Mouse (Mus musculus) forebrain, embryonic 14.5 days (tissue): Measurements from ENCODE around the gene Timm8a2. TPM values are rescaled to one million over a fixed set of nuclear protein-coding genes. Genes with fewer than 3 reads are reported as not detected.

ENCODE experiments used
- ATAC-seq: fragments of 200-750 bp; cut with Nextera tagmentation; 2 replicates; pipeline ENCODE4 v1.8.0; 2017; ENCODE audit warnings: mild to moderate bottlenecking, moderate library complexity
- DNase-seq: peaks from one replicate; pipeline ENCODE4 v3.0.0-alpha.2; 2015; ENCODE audit warnings: low spot score
- H3K27ac ChIP-seq: fragments of 300-500 bp; sonication (generic); 2 replicates; pipeline ENCODE4 v1.5.1; 2014; ENCODE audit warnings: low read depth, mild to moderate bottlenecking, control low read depth, low read length, moderate library complexity
- H3K27me3 ChIP-seq: fragments of 300-500 bp; sonication (generic); replicated peaks from 2 replicates; pipeline ENCODE4 v1.6.1; 2014; ENCODE audit warnings: low read length, control low read depth, mixed read lengths; ENCODE audit not compliant: control insufficient read depth, insufficient read depth
- H3K36me3 ChIP-seq: fragments of 300-500 bp; sonication (generic); 2 replicates; pipeline ENCODE4 v1.6.1; 2014; ENCODE audit warnings: low read length, control low read depth; ENCODE audit not compliant: control insufficient read depth, insufficient read depth
- H3K4me1 ChIP-seq: fragments of 300-500 bp; sonication (generic); 2 replicates; pipeline ENCODE4 v1.6.1; 2014; ENCODE audit warnings: antibody characterized with exemption, low read length, control low read depth; ENCODE audit not compliant: control insufficient read depth, insufficient read depth
- H3K4me2 ChIP-seq: fragments of 300-500 bp; sonication (generic); 2 replicates; pipeline ENCODE4 v1.6.1; 2014; ENCODE audit warnings: mild to moderate bottlenecking, control low read depth, low read length
- H3K4me3 ChIP-seq: fragments of 300-500 bp; sonication (generic); 2 replicates; pipeline ENCODE4 v1.5.1; 2014; ENCODE audit warnings: low read depth, low read length, control low read depth
- H3K9ac ChIP-seq: fragments of 300-500 bp; sonication (generic); 2 replicates; pipeline ENCODE4 v1.6.1; 2014; ENCODE audit warnings: mild to moderate bottlenecking, low read length, control low read depth, moderate library complexity
- H3K9me3 ChIP-seq: fragments of 300-500 bp; sonication (generic); replicated peaks from 2 replicates; pipeline ENCODE4 v1.6.1; 2016; ENCODE audit warnings: low read length, control low read depth, mixed read lengths; ENCODE audit not compliant: control insufficient read depth
- WGBS: fragments of 180-500 bp; shearing (Covaris S2); extraction: QIAGEN DNeasy Blood & Tissue Kit; methylation state at CpG from one replicate; pipeline ENCODE4 v1.1.7; 2014; 5-methylcytosine and 5-hydroxymethylcytosine counted together
- polyA plus RNA-seq: library from polyadenylated mRNA; unstranded; fragments of >200 nt; fragmentation: Nextera tagmentation; extraction: Ambion mirVana; gene quantifications from 2 replicates; pipeline ENCODE4 v1.2.1, GENCODE M21; 2014

Gene Timm8a2
- polyA plus RNA-seq, 1 experiment from 2014 or later, result not detected

DNA sequence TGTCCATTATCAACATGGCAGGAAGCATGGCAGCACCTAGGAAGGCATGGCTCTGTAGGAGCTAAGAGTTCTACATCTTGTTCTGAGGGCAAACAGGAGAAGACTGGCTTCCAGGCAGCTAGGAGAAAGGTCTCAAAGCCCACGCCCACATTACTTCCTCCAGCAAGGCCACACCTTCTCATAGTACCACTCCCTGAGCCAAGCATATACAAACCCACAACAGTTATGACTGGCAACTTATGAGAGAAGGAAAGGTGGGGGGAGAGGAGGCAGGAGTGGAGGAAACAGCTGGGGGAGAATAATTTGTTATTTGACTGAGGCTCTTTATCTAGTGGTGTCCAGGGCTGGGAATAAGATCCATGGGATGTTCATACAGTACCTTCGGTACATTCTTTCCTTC, 1.4 kb downstream of the Timm8a2 start:
- H3K27me3 ChIP-seq, result no peaks in the 10 kb centered on the region
- no peak overlapping the region for H3K4me2 ChIP-seq
- no peaks in the 10 kb centered on the region for H3K9me3 ChIP-seq
- no peak overlapping the region for H3K27ac ChIP-seq
- no peak for DNase-seq
- no peak for ATAC-seq
- H3K4me3 ChIP-seq, result no peak overlapping the region
- H3K36me3 ChIP-seq, result no peaks in the 10 kb centered on the region
- WGBS, result 90% methylated on average over 2 of the region's 2 CpGs
- H3K9ac ChIP-seq, result no peak overlapping the region
- no peaks in the 10 kb centered on the region for H3K4me1 ChIP-seq

DNA sequence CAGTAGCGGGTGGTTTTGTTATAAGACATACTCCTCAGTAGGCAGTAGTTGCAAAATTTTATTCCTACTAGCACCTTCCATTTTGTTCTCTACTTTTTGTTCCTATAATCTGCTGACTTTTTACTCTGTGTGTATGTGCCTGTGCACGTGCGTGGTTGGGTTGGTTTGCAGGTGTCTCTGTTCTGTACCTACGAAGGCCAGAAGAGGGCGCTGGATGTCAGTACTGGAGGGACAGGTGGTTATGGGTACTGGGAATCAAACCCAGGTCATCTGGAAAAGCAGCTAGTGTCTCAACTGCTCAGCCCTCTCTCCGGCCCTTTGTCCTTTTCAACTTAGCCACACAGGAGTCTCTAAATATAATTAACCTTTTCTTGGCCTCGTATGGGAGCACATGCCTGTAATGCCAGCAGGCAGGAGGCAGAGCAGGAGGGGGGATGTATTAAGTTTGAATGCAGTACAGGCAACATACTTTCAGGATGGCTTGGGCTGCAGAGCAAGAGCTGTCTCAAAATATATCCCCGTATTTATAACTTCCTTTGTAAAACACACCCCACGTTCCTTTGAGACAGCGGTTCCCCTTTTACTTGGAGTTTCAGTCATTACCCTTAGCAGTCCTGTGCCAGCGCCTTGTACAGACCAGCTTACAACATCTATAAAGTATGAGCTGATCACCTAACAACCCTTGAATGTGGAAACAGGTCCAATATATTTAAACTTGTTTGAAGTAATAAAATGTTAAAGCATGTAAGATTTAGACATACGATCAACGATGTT, 4.6 kb downstream of the Timm8a2 start:
- Histone ChIP-seq H3K27me3 (no peaks in the 10 kb centered on the region), H3K27ac (no peak overlapping the region), H3K9me3 (no peaks in the 10 kb centered on the region), H3K4me3 (no peak overlapping the region), H3K9ac (no peak overlapping the region), H3K36me3 (no peaks in the 10 kb centered on the region), H3K4me1 (no peaks in the 10 kb centered on the region), H3K4me2 (no peak overlapping the region)
- DNase-seq (no peak), ATAC-seq (no peak)
- 88% methylated on average over 13 of the region's 13 CpGs for WGBS

DNA sequence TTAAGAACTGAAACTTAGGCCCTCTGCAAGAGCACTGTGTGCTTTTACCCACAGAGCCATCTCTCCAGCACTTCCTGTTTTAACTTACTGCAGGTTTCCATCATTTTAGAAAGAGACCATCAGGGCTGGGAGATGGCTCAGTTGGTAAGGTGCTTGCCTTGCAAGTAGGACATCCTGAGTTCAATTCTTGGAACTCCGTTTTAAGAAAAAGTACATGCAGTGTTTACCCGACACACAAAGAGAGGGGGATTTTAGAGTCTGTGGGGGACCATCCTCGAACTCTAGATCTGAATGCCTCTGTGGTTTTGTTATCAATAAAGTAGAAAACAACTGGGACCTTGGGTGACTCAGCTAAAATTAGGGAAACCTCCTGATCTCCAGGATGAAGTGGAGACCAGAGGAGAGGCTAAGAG, 6.9 kb downstream of the Timm8a2 start:
- Histone ChIP-seq H3K4me2 (no peak overlapping the region), H3K9ac (no peak overlapping the region), H3K4me3 (no peak overlapping the region), H3K9me3 (no peaks in the 10 kb centered on the region), H3K27me3 (no peaks in the 10 kb centered on the region), H3K27ac (no peak overlapping the region), H3K4me1 (no peaks in the 10 kb centered on the region), H3K36me3 (no peaks in the 10 kb centered on the region)
- ATAC-seq (no peak), DNase-seq (no peak)
- 86% methylated on average over 3 of the region's 3 CpGs for WGBS

DNA sequence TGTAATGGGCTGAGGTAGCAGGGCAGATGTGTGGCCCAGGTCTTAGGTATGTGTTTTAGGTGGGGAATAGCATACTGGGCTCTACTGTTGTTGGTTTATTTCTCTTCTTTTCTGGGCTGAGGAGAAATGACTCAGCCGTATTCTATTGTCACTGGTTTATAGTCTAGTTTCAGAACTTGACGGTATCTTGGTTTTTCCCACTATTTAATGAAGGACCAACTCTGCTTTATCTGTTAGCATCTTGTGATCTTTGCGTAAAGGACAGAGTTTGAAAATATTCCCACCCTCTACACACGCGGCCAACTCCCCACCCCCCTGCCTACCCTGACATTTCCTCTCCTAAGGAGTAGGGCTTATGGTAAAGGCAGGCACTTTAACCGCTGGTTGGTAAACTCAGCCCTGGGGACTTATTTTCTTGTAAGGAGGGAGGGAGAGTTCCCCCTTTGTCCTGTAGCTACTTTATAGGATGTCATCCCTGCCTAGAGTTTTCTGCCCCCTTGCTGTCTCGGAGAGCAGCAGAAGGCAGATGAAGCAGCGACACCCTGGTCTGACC, 7.7 kb downstream of the Timm8a2 start:
- H3K9ac ChIP-seq, result no peak overlapping the region
- H3K36me3 ChIP-seq, result no peaks in the 10 kb centered on the region
- H3K27ac ChIP-seq, result no peak overlapping the region
- H3K4me3 ChIP-seq, result no peak overlapping the region
- DNase-seq (no peak), ATAC-seq (no peak)
- WGBS, result 89% methylated on average over 8 of the region's 8 CpGs
- H3K9me3 ChIP-seq, result no peaks in the 10 kb centered on the region
- no peaks in the 10 kb centered on the region for H3K4me1 ChIP-seq
- no peaks in the 10 kb centered on the region for H3K27me3 ChIP-seq
- no peak overlapping the region for H3K4me2 ChIP-seq

DNA sequence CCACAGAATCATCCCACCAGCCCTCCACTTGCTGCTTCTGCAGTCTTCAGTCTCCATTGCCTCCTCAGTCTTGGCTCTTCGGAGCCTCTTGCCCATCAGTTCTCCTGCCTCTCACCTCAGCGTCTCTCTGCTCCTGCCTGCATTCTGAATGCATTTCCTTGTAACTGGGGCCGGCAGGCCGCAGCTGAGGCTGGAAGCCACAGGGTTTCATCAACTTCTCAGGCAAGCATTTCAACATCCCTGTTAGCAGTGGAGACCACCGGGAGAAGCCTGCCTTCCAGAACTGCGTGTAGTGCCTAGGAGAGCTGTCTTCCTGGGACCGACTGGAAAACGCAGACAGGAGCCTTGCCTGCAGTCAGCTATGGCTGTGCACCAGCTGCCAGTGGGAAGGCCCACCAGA, 13.3 kb downstream of the Timm8a2 start:
- Histone ChIP-seq H3K9me3 (no peaks in the 10 kb centered on the region), H3K27ac (no peak overlapping the region), H3K36me3 (no peaks in the 10 kb centered on the region), H3K4me1 (no peaks in the 10 kb centered on the region), H3K4me3 (no peak overlapping the region), H3K27me3 (no peaks in the 10 kb centered on the region), H3K4me2 (no peak overlapping the region), H3K9ac (no peak overlapping the region)
- WGBS, result 95% methylated on average over 8 of the region's 8 CpGs
- DNase-seq (no peak), ATAC-seq (no peak)

DNA sequence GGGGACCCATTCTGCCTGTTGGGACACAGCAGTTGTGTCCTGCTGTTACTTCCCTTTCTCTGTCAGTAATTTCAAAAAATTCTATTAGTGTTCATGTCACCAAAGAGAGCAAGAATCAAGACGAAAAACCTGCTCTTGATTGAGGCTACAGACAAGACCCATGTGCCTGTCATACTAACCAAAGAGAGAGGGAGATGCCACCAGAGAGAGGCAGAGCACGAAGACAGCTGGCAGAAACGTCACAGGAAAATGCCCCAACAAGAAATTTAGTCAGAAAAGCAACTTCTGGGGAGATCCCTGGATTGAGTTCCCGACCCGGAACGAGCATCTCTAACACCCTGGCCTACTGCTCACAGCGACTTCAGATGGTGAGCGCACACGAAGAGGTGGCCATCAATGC, 14.3 kb downstream of the Timm8a2 start:
- H3K4me3 ChIP-seq, result no peak overlapping the region
- no peak overlapping the region for H3K9ac ChIP-seq
- H3K4me1 ChIP-seq, result no peaks in the 10 kb centered on the region
- H3K36me3 ChIP-seq, result no peaks in the 10 kb centered on the region
- no peak overlapping the region for H3K27ac ChIP-seq
- DNase-seq (no peak), ATAC-seq (no peak)
- WGBS, result 86% methylated on average over 9 of the region's 9 CpGs
- no peaks in the 10 kb centered on the region for H3K9me3 ChIP-seq
- no peaks in the 10 kb centered on the region for H3K27me3 ChIP-seq
- H3K4me2 ChIP-seq, result no peak overlapping the region

DNA sequence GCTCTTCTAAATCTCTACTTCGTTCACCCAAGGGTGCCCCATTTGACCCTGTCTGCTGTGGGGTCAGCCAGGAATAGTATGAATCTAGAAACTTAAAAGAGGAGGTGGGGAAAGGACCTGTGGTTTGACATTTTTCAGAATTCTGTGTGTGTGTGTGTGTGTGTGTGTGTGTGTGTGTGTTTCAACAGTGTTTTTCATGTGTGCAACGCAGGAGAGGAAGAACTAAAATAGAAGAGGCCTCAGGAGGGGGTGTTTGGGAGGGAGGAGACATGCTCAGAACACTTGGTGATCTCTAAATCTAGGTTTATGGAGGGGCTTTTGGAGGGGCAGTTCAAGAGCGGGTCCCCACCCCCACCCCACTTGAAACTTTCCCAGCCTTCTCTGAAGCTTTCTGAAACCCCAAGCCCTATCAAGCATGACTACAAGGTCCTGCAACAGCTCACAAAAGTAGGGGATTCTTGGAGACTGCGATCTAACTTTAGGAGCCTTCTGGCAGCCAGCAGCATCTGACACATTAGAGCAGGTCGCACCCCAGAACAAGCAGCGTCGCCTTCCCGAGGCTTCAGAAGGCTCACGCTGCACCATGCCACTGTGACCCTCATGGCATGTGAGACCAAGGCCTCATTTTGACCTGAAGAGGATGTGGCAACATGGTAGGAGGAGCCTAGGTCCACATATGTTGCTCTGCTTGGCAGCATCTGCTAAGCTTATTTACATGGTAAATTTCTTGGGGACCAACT, 18.6 kb downstream of the Timm8a2 start:
- Histone ChIP-seq H3K9ac (no peak overlapping the region), H3K4me2 (no peak overlapping the region), H3K27me3 (no peaks in the 10 kb centered on the region), H3K9me3 (no peaks in the 10 kb centered on the region), H3K4me1 (no peaks in the 10 kb centered on the region), H3K27ac (no peak overlapping the region), H3K4me3 (no peak overlapping the region), H3K36me3 (no peaks in the 10 kb centered on the region)
- no peak for DNase-seq
- 88% methylated on average over 9 of the region's 9 CpGs for WGBS
- no peak for ATAC-seq

DNA sequence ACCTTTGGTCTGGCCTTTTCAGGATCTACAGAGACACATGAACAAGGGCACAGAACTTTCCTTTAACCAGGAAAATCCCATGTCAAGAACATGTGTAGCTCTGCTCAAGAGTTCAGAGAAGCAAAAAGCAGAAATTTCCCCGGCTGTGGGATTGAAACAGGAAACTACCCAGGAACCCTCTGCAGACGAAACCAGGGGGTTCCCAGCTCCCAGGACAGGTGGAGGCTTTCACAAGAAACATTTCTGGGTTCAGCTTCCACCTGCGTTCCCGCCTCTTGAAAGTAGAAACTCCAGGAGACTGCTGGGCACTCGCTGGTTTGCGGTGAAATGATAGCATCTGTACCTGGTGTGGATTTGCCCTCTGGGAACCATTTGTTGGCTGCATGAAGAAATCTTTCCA, 22.4 kb downstream of the Timm8a2 start:
- Histone ChIP-seq H3K4me1 (no peaks in the 10 kb centered on the region), H3K4me3 (no peak overlapping the region), H3K4me2 (no peak overlapping the region), H3K9ac (no peak overlapping the region), H3K36me3 (no peaks in the 10 kb centered on the region), H3K27me3 (no peaks in the 10 kb centered on the region), H3K9me3 (no peaks in the 10 kb centered on the region), H3K27ac (no peak overlapping the region)
- DNase-seq (no peak), ATAC-seq (no peak)
- 80% methylated on average over 6 of the region's 6 CpGs for WGBS

DNA sequence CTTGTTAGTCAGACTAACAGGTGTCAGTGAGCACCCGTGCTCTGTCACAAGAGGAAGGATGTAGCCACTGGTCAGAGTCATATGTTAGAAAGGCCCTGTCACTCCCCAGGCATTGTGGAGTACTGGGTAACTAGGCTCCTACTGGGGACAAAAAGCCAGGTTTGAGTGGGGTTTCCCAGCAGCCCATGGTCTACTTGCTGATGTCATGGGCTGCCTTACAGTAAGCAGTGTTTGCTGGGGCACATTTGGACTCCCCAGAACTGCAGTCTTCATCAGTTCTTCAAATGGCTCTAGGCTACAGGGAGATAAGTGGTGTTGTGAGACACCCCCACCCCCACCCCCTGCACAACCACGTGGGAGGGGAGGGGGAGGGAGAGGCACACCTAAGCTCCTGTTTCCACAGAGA, 23.5 kb downstream of the Timm8a2 start:
- Histone ChIP-seq H3K9ac (no peak overlapping the region), H3K4me1 (no peaks in the 10 kb centered on the region), H3K9me3 (no peaks in the 10 kb centered on the region), H3K4me3 (no peak overlapping the region), H3K4me2 (no peak overlapping the region), H3K27ac (no peak overlapping the region), H3K27me3 (no peaks in the 10 kb centered on the region), H3K36me3 (no peaks in the 10 kb centered on the region)
- DNase-seq, result no peak
- 20% methylated on average over 2 of the region's 2 CpGs for WGBS
- no peak for ATAC-seq
